ENCODE assay signal across 8 mouse cellular contexts in genomic region chr16:93543704-93544103, GRCm38 (mm10).
A peak's percentile ranks its signal among the peaks of the same experiment; 100 is the strongest.
DNase-seq lines count a peak whose midpoint lies in the region; ATAC-seq and TF ChIP-seq lines count a peak whose summit lies in the region.

No protein-coding gene starts in this region.

- TF ChIP-seq EP300 in heart, postnatal 0 days (IDR thresholded peaks at IDR 0.05; ENCODE audit: low read depth): no peak

- no peak overlapping the region for H3K4me3 ChIP-seq in heart, postnatal 0 days (ENCODE audit: low read depth, low read length)
- H3K4me3 ChIP-seq in lung, embryonic 15.5 days: no peak overlapping the region

- DNase-seq in ES-CJ7 (ENCODE audit: low read depth, low spot score): peak; percentile 80
- peak; percentile 36 for DNase-seq in adrenal gland, adult 2 months
- DNase-seq in embryo, embryonic 11.5 days (ENCODE audit: low read depth, low spot score): peak; percentile 74
- peak; percentile 79 for DNase-seq in heart, postnatal 0 days (ENCODE audit: low spot score)
- DNase-seq in layer of hippocampus, adult 11-12 months (ENCODE audit: low spot score): peak; percentile 83
- DNase-seq in retina, postnatal 1 day: peak; percentile 89
- DNase-seq in ovary, postnatal 10 days (ENCODE audit: low spot score): no peak

- TF ChIP-seq CTCF in heart, postnatal 0 days (IDR thresholded peaks at IDR 0.05; ENCODE audit: low read depth): peak; percentile 78

- H3K27ac ChIP-seq in heart, postnatal 0 days (ENCODE audit: low read depth): no peak overlapping the region
- H3K27ac ChIP-seq in lung, embryonic 15.5 days: no peak overlapping the region

- H3K4me2 ChIP-seq in heart, postnatal 0 days (ENCODE audit: low read depth, low read length): no peak overlapping the region
- H3K4me2 ChIP-seq in lung, embryonic 15.5 days: no peak overlapping the region

- H3K4me1 ChIP-seq in heart, postnatal 0 days (ENCODE audit: control insufficient read depth, insufficient read depth): no peaks in the 10 kb centered on the region
- H3K4me1 ChIP-seq in lung, embryonic 15.5 days: peaks cover 10% of the 10 kb centered on the region; the same call in 1 of the 2 replicates

- 0 out of 2 replicates have a peak, but pooled peaks cover 16% of the 10 kb centered on the region for H3K27me3 ChIP-seq in heart, postnatal 0 days (ENCODE audit: control insufficient read depth, insufficient read depth, low read length)
- no peaks in the 10 kb centered on the region for H3K27me3 ChIP-seq in lung, embryonic 15.5 days

- WGBS in heart, postnatal 0 days: under 1% methylated on average over 8 of the region's 8 CpGs
- 1% methylated on average over 8 of the region's 8 CpGs for WGBS in lung, embryonic 15.5 days

- H3K9me3 ChIP-seq in heart, postnatal 0 days (replicated peaks; ENCODE audit: control insufficient read depth, low read length): no peaks in the 10 kb centered on the region
- no peaks in the 10 kb centered on the region for H3K9me3 ChIP-seq in lung, embryonic 15.5 days

- no peak overlapping the region for H3K9ac ChIP-seq in heart, postnatal 0 days (replicated peaks; ENCODE audit: low read depth, low read length)
- no peak overlapping the region for H3K9ac ChIP-seq in lung, embryonic 15.5 days

- H3K36me3 ChIP-seq in heart, postnatal 0 days (replicated peaks; ENCODE audit: control insufficient read depth, insufficient read depth, low read length): no peaks in the 10 kb centered on the region
- H3K36me3 ChIP-seq in lung, embryonic 15.5 days: no peaks in the 10 kb centered on the region

- 0 out of 2 replicates have a peak, but pooled peaks have one; percentile 39 for ATAC-seq in heart, postnatal 0 days (ENCODE audit: insufficient read depth, low read depth)
- ATAC-seq in lung, embryonic 15.5 days (ENCODE audit: borderline replicate concordance, extremely low read depth, low FRiP score, low TSS enrichment): peak; percentile 50; the same call in 1 of the 2 replicates
